Mouse (Mus musculus) limb, embryonic 14.5 days (tissue): ENCODE measurements around the gene Gm20388. TPM values are rescaled to one million over a fixed set of nuclear protein-coding genes. Genes with fewer than 3 reads are reported as not detected.

Experiments
- ATAC-seq: fragments of 200-750 bp; cut with Nextera tagmentation; 2 replicates; pipeline ENCODE4 v1.8.0; 2017; ENCODE audit warnings: low read depth, moderate number of reproducible peaks, moderate TSS enrichment; ENCODE audit not compliant: low FRiP score
- DNase-seq: peaks from one replicate; pipeline ENCODE4 v3.0.0-alpha.2; 2015; ENCODE audit warnings: low spot score
- H3K27ac ChIP-seq: fragments of 300-500 bp; sonication (generic); replicated peaks from 2 replicates; pipeline ENCODE4 v1.5.1; 2014; ENCODE audit warnings: low read depth, mild to moderate bottlenecking, low read length, moderate library complexity, mixed read lengths
- H3K27me3 ChIP-seq: fragments of 300-500 bp; sonication (generic); 2 replicates; pipeline ENCODE4 v1.6.1; 2014; ENCODE audit warnings: low read length, mixed read lengths; ENCODE audit not compliant: control insufficient read depth, insufficient read depth
- H3K36me3 ChIP-seq: fragments of 300-500 bp; sonication (generic); 2 replicates; pipeline ENCODE4 v1.6.1; 2014; ENCODE audit warnings: mild to moderate bottlenecking, low read length, moderate library complexity, mixed read lengths; ENCODE audit not compliant: control insufficient read depth, insufficient read depth
- H3K4me1 ChIP-seq: fragments of 300-500 bp; sonication (generic); 2 replicates; pipeline ENCODE4 v1.6.1; 2014; ENCODE audit warnings: antibody characterized with exemption, low read length, mixed read lengths; ENCODE audit not compliant: control insufficient read depth, insufficient read depth
- H3K4me2 ChIP-seq: fragments of 300-500 bp; sonication (generic); replicated peaks from 2 replicates; pipeline ENCODE4 v1.6.1; 2014; ENCODE audit warnings: low read depth, mild to moderate bottlenecking, low read length, moderate library complexity; ENCODE audit not compliant: severe bottlenecking
- H3K4me3 ChIP-seq: fragments of 300-500 bp; sonication (generic); replicated peaks from 2 replicates; pipeline ENCODE4 v1.5.1; 2014; ENCODE audit warnings: low read length
- H3K9ac ChIP-seq: fragments of 300-500 bp; sonication (generic); 2 replicates; pipeline ENCODE4 v1.6.1; 2014; ENCODE audit warnings: mild to moderate bottlenecking, low read depth, low read length, moderate library complexity; ENCODE audit not compliant: severe bottlenecking
- H3K9me3 ChIP-seq: fragments of 300-500 bp; sonication (generic); 2 replicates; pipeline ENCODE4 v1.6.1; 2016; ENCODE audit warnings: low read length; ENCODE audit not compliant: control insufficient read depth
- POLR2A ChIP-seq: fragments of 200-500 bp; IDR thresholded peaks from 2 replicates; pipeline ENCODE4 v1.8.0; 2012; ENCODE audit warnings: inconsistent platforms, mild to moderate bottlenecking, moderate library complexity, borderline replicate concordance; ENCODE audit not compliant: insufficient read depth, insufficient read length; ENCODE audit errors: extremely low read depth
- WGBS: fragments of 180-500 bp; shearing (Covaris S2); extraction: QIAGEN DNeasy Blood & Tissue Kit; methylation state at CpG from one replicate; pipeline ENCODE4 v1.1.7; 2014; 5-methylcytosine and 5-hydroxymethylcytosine counted together
- polyA plus RNA-seq, 2 experiments: library from polyadenylated mRNA; depleted of rRNA in 1 of 2; stranded (reverse) in 1 of 2; unstranded in 1 of 2; fragments of >200 nt; fragmentation: Nextera tagmentation in 1 of 2; extraction: Ambion mirVana in 1 of 2; gene quantifications; 2 replicates each; pipeline versions ENCODE4 v1.2.1 to v1.2.3; 2012 to 2014

The Gm20388 gene
- polyA plus RNA-seq, 2 experiments = 1.9 to 49.9 TPM

GRCm38 (mm10) chr8:123865786-123866185, 3955.1 kb downstream of the Gm20388 start:
- 77% methylated on average over 7 of the region's 7 CpGs for WGBS
- no peak for TF ChIP-seq POLR2A

DNA sequence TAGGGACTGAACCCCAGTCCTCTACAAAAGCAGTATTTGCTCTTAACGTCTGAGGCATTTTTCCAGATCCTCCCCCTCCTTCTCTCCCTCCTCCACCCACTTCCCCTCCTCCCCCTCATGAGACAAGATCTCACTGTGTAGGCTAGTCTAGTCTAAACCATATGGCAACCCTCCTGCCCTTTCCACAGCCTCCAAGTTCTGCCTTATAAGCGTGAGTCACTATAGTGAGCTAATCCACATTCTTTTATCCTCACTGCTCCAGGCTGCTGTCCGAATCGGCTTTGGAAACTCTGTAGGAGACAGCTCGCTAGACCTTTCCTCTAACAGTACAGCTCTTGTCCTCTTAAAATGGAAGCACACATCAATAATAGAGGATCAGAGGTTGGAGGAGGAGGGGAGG, 3956.3 kb downstream of the Gm20388 start:
- Histone ChIP-seq H3K27me3 (no peaks in the 10 kb centered on the region), H3K4me1 (no peaks in the 10 kb centered on the region), H3K27ac (no peak overlapping the region), H3K9ac (no peak overlapping the region), H3K36me3 (no peaks in the 10 kb centered on the region), H3K4me2 (no peak overlapping the region), H3K4me3 (no peak overlapping the region), H3K9me3 (no peaks in the 10 kb centered on the region)
- WGBS = 41% methylated on average over 5 of the region's 5 CpGs
- ATAC-seq (no peak), DNase-seq (no peak)
- TF ChIP-seq POLR2A = no peak

More at GRCm38 (mm10) chr8:123865786-123866185, 3955.1 kb downstream of the Gm20388 start:
- ATAC-seq (no peak), DNase-seq (no peak)
- Histone ChIP-seq H3K4me1 (no peaks in the 10 kb centered on the region), H3K27me3 (no peaks in the 10 kb centered on the region), H3K36me3 (no peaks in the 10 kb centered on the region), H3K27ac (no peak overlapping the region), H3K4me3 (no peak overlapping the region), H3K9me3 (no peaks in the 10 kb centered on the region), H3K4me2 (no peak overlapping the region), H3K9ac (no peak overlapping the region)

- DNase-seq (no peak), ATAC-seq (peak; percentile 63)
- no peak overlapping the region for H3K4me2 ChIP-seq
- H3K9me3 ChIP-seq = no peaks in the 10 kb centered on the region
- no peak overlapping the region for H3K27ac ChIP-seq
- 65% methylated on average over 9 of the region's 9 CpGs for WGBS
- no peaks in the 10 kb centered on the region for H3K36me3 ChIP-seq
- H3K4me3 ChIP-seq = no peak overlapping the region
- no peak for TF ChIP-seq POLR2A
- no peaks in the 10 kb centered on the region for H3K4me1 ChIP-seq
- no peak overlapping the region for H3K9ac ChIP-seq
- H3K27me3 ChIP-seq = no peaks in the 10 kb centered on the region
These were observed 3961.4 kb downstream of the Gm20388 start for GRCm38 (mm10) chr8:123872048-123872447.

DNA sequence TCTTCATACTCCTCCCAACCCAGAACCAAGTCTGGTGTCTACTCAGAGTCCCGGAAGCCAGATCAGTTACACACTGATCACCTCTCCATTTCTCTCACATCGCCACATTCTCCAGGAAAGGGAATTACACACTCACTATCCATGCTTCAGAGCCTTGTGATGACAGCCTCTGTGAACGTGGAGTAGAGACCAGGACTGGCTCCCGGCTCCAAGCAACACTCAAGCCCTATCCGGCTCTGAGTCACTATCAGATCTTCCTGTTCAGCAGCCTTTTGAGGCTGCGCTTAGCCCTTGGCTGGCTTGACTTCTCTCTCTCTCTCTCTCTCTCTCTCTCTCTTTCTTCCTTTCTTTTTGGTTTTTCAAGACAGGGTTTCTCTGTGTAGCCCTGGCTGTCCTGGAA, 3962.7 kb downstream of the Gm20388 start:
- DNase-seq = no peak
- whole genome bisulfite sequencing = 81% methylated on average over 6 of the region's 6 CpGs
- Histone ChIP-seq H3K27me3 (no peaks in the 10 kb centered on the region), H3K9ac (no peak overlapping the region), H3K4me1 (no peaks in the 10 kb centered on the region), H3K4me3 (no peak overlapping the region), H3K4me2 (no peak overlapping the region), H3K9me3 (no peaks in the 10 kb centered on the region), H3K36me3 (no peaks in the 10 kb centered on the region), H3K27ac (no peak overlapping the region)
- TF ChIP-seq POLR2A = no peak
- ATAC-seq = no peak

GRCm38 (mm10) chr8:123874324-123874723, 3963.7 kb downstream of the Gm20388 start:
- Histone ChIP-seq H3K27ac (no peak overlapping the region), H3K4me3 (no peak overlapping the region), H3K4me1 (no peaks in the 10 kb centered on the region), H3K36me3 (no peaks in the 10 kb centered on the region), H3K9me3 (no peaks in the 10 kb centered on the region), H3K9ac (no peak overlapping the region), H3K27me3 (no peaks in the 10 kb centered on the region), H3K4me2 (no peak overlapping the region)
- no peak for DNase-seq
- ATAC-seq = no peak
- TF ChIP-seq POLR2A = no peak
- 83% methylated on average over 11 of the region's 11 CpGs for WGBS

GRCm38 (mm10) chr8:123877865-123878264, 3967.2 kb downstream of the Gm20388 start:
- Histone ChIP-seq H3K4me1 (no peaks in the 10 kb centered on the region), H3K27ac (no peak overlapping the region), H3K9me3 (no peaks in the 10 kb centered on the region), H3K9ac (no peak overlapping the region), H3K27me3 (no peaks in the 10 kb centered on the region), H3K4me3 (no peak overlapping the region), H3K36me3 (no peaks in the 10 kb centered on the region), H3K4me2 (no peak overlapping the region)
- 70% methylated on average over 2 of the region's 2 CpGs for WGBS
- DNase-seq = no peak
- ATAC-seq = no peak
- TF ChIP-seq POLR2A = no peak
